Mouse (Mus musculus): Measurements from ENCODE around the gene Irak4.

The Irak4 gene

DNA sequence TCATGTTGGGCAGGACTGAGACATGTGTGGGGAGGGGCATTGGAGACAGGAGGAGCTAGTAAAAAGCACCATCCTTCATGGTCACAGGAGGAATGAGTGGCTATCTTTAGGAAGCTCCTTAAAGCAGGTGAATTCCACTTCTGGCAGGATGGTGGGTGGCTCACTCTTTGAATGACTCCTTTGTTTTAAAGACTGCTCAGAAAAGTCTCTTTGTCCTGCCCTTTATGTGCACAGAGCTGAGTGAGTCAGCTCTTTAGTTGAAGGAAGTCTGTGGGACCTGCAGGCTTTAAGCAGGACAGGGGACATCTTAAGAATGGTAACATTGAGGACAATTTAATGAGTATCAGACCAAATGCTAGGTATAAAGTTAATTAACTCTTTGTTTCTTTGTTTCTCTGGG lies 77.5 kb downstream of the Irak4 start:
- DNase-seq (ENCODE audit: low spot score), result no peak

DNA sequence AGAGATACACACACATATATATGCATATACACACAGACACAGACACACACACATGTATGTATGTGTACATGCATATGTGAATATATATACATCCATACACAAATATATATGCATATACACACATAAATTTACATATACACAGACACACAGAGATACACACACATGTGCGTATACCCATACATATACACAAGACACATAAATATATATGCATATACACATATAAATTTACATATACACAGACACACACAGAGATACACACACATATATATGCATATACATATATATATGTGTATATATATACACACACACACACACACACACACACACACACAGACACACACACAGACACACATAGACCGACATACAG lies 85.0 kb downstream of the Irak4 start:
- DNase-seq (ENCODE audit: low spot score), result no peak

DNA sequence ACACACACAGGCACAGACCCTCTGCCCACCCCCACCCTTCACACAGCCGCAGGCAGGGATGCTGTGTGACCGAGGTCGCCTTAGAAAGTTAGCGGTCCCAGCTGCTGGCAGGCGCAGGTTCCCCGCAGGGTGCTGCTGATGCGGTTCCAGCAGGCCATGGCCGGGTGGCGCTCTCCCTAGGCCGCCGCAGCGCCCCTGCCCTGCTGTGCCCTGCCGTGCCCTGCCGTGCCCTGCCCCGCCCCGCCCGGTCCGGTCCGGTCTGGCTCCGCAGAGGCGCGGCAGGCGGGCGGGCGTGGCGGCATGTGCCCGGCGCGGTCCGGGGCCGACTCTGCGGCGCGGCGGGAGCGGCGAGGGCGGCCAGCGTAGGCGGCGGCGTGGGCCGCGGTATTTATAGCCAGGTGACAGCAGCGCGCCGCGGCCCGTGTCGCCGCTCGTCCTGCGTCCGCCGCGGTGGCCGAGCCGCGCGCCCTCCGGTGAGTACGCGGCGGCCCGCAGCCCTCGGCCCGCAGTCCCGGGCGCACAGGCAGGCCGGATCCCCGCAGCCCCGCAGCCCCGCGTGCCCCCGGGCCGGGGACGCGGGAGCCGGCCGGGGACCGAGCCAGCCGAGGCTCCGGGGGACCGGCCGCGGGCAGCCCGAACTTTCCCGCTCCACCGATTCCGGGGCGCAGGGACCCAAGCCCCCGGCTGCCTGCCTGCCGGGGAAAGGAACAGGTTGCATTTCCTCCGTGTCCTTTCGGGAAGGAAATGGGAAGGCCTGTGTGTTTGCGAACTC lies 85.6 kb downstream of the Irak4 start, which contains the start of gene Tmem117:
TSS of gene Tmem117 (plus strand) at position 403 of the 772 bp plus-strand sequence.
- peak; percentile 50 for DNase-seq (ENCODE audit: low spot score)

- DNase-seq (ENCODE audit: low spot score), result no peak
Observed at GRCm38 (mm10) chr15:94630553-94630952, 87.1 kb downstream of the Irak4 start.
